Mouse (Mus musculus) lung, adult 10 weeks (tissue): ENCODE data around the gene Hbq1a. TPM values are rescaled to one million over a fixed set of nuclear protein-coding genes. Genes with fewer than 3 reads are reported as not detected.

ENCODE experiments used
- polyA plus RNA-seq: library from polyadenylated mRNA; stranded (reverse); fragments of 350-450 nt; fragmentation: Illumina TruSeq; extraction: RNeasy Lipid Tissue Mini Kit (QIAGEN cat#74804); gene quantifications from one replicate; pipeline ENCODE4 v1.2.3, GENCODE M21; 2014; ENCODE audit warnings: low read depth, low replicate concordance; ENCODE audit not compliant: insufficient read depth

Gene Hbq1a
- 1.6 TPM for polyA plus RNA-seq

GRCm38 (mm10) chr11:32299865-32300264 is at the start of gene Hbq1a:
Hbq1a (plus strand) TSS chr11:32300069.

GRCm38 (mm10) chr11:32267188-32267884 is 32.5 kb upstream of the Hbq1a start, which contains the start of gene Nprl3:
Nprl3 (minus strand) TSS chr11:32267707.

GRCm38 (mm10) chr11:32276347-32276746 is 23.5 kb upstream of the Hbq1a start, which contains the start of gene Hba-x:
Hba-x (plus strand) TSS chr11:32276400.

GRCm38 (mm10) chr11:32283091-32283777 is 16.6 kb upstream of the Hbq1a start, which contains the start of gene Hba-a1:
Hba-a1 (plus strand) TSS chr11:32283511.

GRCm38 (mm10) chr11:32286695-32287492 is 13.0 kb upstream of the Hbq1a start, which contains the start of gene Hbq1b:
Hbq1b (plus strand) TSS chr11:32286965.

GRCm38 (mm10) chr11:32296203-32296602 is 3.7 kb upstream of the Hbq1a start, which contains the start of gene Hba-a2:
Hba-a2 (plus strand) TSS chr11:32296489.

GRCm38 (mm10) chr11:32347607-32348432 is 48.0 kb downstream of the Hbq1a start, which contains the start of gene Sh3pxd2b:
Sh3pxd2b (plus strand) TSS chr11:32347820.

Other genes with a start within 250 kb of the Hbq1a start
- gene Il9r, start 99.8 kb upstream of the Hbq1a start, polyA plus RNA-seq, result 0.74 TPM
- gene Snrnp25, start 94.7 kb upstream of the Hbq1a start, polyA plus RNA-seq, result 24.2 TPM
- 19.5 TPM for gene Rhbdf1, start 77.8 kb upstream of the Hbq1a start, polyA plus RNA-seq
- gene Mpg, start 73.6 kb upstream of the Hbq1a start, polyA plus RNA-seq, result 12.7 TPM
- 11.5 TPM for gene Nprl3, start 32.4 kb upstream of the Hbq1a start, polyA plus RNA-seq
- gene Hba-x, start 23.7 kb upstream of the Hbq1a start, polyA plus RNA-seq, result not detected
- 9,126 TPM for gene Hba-a1, start 16.6 kb upstream of the Hbq1a start, polyA plus RNA-seq
- gene Hbq1b, start 13.1 kb upstream of the Hbq1a start, polyA plus RNA-seq, result not detected
- 14,852 TPM for gene Hba-a2, start 3.6 kb upstream of the Hbq1a start, polyA plus RNA-seq
- 3.6 TPM for gene Sh3pxd2b, start 47.8 kb downstream of the Hbq1a start, polyA plus RNA-seq
- 5.0 TPM for gene Ubtd2, start 155.3 kb downstream of the Hbq1a start, polyA plus RNA-seq
- not detected for gene Efcab9, start 232.0 kb downstream of the Hbq1a start, polyA plus RNA-seq
- 8.5 TPM for gene Stk10, start 233.2 kb downstream of the Hbq1a start, polyA plus RNA-seq